Mouse (Mus musculus): ENCODE results near the gene Dse. TPM values are rescaled to one million over a fixed set of nuclear protein-coding genes. Genes with fewer than 3 reads are reported as not detected.

The Dse gene
- polyA plus RNA-seq, 1 experiment: 16.2 TPM

- 27% methylated on average over 1 of the region's 1 CpGs for WGBS
- H3K4me3 ChIP-seq (replicated peaks; ENCODE audit: extremely low read depth, low read depth, low read length): no peak overlapping the region
These were observed 22.6 kb downstream of the Dse start for GRCm38 (mm10) chr10:34184956-34185355.

GRCm38 (mm10) chr10:34183731-34184130 is 23.8 kb downstream of the Dse start:
- peak; percentile 17 for DNase-seq
- Histone ChIP-seq H3K4me3 (replicated peaks; ENCODE audit: extremely low read depth, low read depth, low read length) (no peak overlapping the region), H3K4me1 (ENCODE audit: control insufficient read depth, insufficient read depth, low read length) (peaks cover 5% of the 10 kb centered on the region)
- TF ChIP-seq POLR2A (IDR thresholded peaks at IDR 0.05; ENCODE audit: borderline replicate concordance, extremely low read depth, low read depth, low read length) (no peak), CTCF (IDR thresholded peaks at IDR 0.05; ENCODE audit: insufficient read depth, low read length) (no peak)
- 63% methylated on average over 7 of the region's 7 CpGs for WGBS

More at GRCm38 (mm10) chr10:34184956-34185355, 22.6 kb downstream of the Dse start:
- TF ChIP-seq POLR2A (IDR thresholded peaks at IDR 0.05; ENCODE audit: borderline replicate concordance, extremely low read depth, low read depth, low read length) (no peak), CTCF (IDR thresholded peaks at IDR 0.05; ENCODE audit: insufficient read depth, low read length) (no peak)
- DNase-seq: no peak
- H3K4me1 ChIP-seq (ENCODE audit: control insufficient read depth, insufficient read depth, low read length): peaks cover 5% of the 10 kb centered on the region

GRCm38 (mm10) chr10:34175870-34176606 is 31.5 kb downstream of the Dse start:
- DNase-seq: no peak
- 48% methylated on average over 8 of the region's 8 CpGs for WGBS
- TF ChIP-seq POLR2A (IDR thresholded peaks at IDR 0.05; ENCODE audit: borderline replicate concordance, extremely low read depth, low read depth, low read length) (no peak), CTCF (IDR thresholded peaks at IDR 0.05; ENCODE audit: insufficient read depth, low read length) (no peak)
- Histone ChIP-seq H3K4me3 (replicated peaks; ENCODE audit: extremely low read depth, low read depth, low read length) (no peak overlapping the region), H3K4me1 (ENCODE audit: control insufficient read depth, insufficient read depth, low read length) (peaks cover 3% of the 10 kb centered on the region; the same call in 1 of the 2 replicates)

- peaks cover 3% of the 10 kb centered on the region; the same call in 1 of the 2 replicates for H3K4me1 ChIP-seq (ENCODE audit: control insufficient read depth, insufficient read depth, low read length)
- no peak for TF ChIP-seq POLR2A (IDR thresholded peaks at IDR 0.05; ENCODE audit: borderline replicate concordance, extremely low read depth, low read depth, low read length)
- no peak for TF ChIP-seq CTCF (IDR thresholded peaks at IDR 0.05; ENCODE audit: insufficient read depth, low read length)
- no peak for DNase-seq
- H3K4me3 ChIP-seq (replicated peaks; ENCODE audit: extremely low read depth, low read depth, low read length): no peak overlapping the region
- WGBS: 66% methylated on average over 4 of the region's 4 CpGs
These were observed 34.7 kb downstream of the Dse start for GRCm38 (mm10) chr10:34172663-34173282.

GRCm38 (mm10) chr10:34171660-34172059 is 35.9 kb downstream of the Dse start:
- no peak overlapping the region for H3K4me3 ChIP-seq (replicated peaks; ENCODE audit: extremely low read depth, low read depth, low read length)
- WGBS: 74% methylated on average over 4 of the region's 4 CpGs
- TF ChIP-seq CTCF (IDR thresholded peaks at IDR 0.05; ENCODE audit: insufficient read depth, low read length): no peak
- TF ChIP-seq POLR2A (IDR thresholded peaks at IDR 0.05; ENCODE audit: borderline replicate concordance, extremely low read depth, low read depth, low read length): no peak
- peaks cover 3% of the 10 kb centered on the region; the same call in 1 of the 2 replicates for H3K4me1 ChIP-seq (ENCODE audit: control insufficient read depth, insufficient read depth, low read length)
- DNase-seq: no peak

- 85% methylated on average over 3 of the region's 3 CpGs for WGBS
- TF ChIP-seq CTCF (IDR thresholded peaks at IDR 0.05; ENCODE audit: insufficient read depth, low read length) (no peak), POLR2A (IDR thresholded peaks at IDR 0.05; ENCODE audit: borderline replicate concordance, extremely low read depth, low read depth, low read length) (no peak)
- Histone ChIP-seq H3K4me1 (ENCODE audit: control insufficient read depth, insufficient read depth, low read length) (peaks cover 3% of the 10 kb centered on the region; the same call in 1 of the 2 replicates), H3K4me3 (replicated peaks; ENCODE audit: extremely low read depth, low read depth, low read length) (no peak overlapping the region)
- DNase-seq: no peak
These were observed 36.3 kb downstream of the Dse start for GRCm38 (mm10) chr10:34171191-34171590.

- WGBS: 60% methylated on average over 2 of the region's 2 CpGs
- H3K4me3 ChIP-seq (replicated peaks; ENCODE audit: extremely low read depth, low read depth, low read length): no peak overlapping the region
- DNase-seq: no peak
- no peaks in the 10 kb centered on the region; the same call in 1 of the 2 replicates for H3K4me1 ChIP-seq (ENCODE audit: control insufficient read depth, insufficient read depth, low read length)
- TF ChIP-seq CTCF (IDR thresholded peaks at IDR 0.05; ENCODE audit: insufficient read depth, low read length): no peak
- TF ChIP-seq POLR2A (IDR thresholded peaks at IDR 0.05; ENCODE audit: borderline replicate concordance, extremely low read depth, low read depth, low read length): no peak
These were observed 40.5 kb downstream of the Dse start for GRCm38 (mm10) chr10:34166971-34167370.

- DNase-seq: no peak
- Histone ChIP-seq H3K4me1 (ENCODE audit: control insufficient read depth, insufficient read depth, low read length) (no peaks in the 10 kb centered on the region; the same call in 1 of the 2 replicates), H3K4me3 (replicated peaks; ENCODE audit: extremely low read depth, low read depth, low read length) (no peak overlapping the region)
- TF ChIP-seq CTCF (IDR thresholded peaks at IDR 0.05; ENCODE audit: insufficient read depth, low read length) (no peak), POLR2A (IDR thresholded peaks at IDR 0.05; ENCODE audit: borderline replicate concordance, extremely low read depth, low read depth, low read length) (no peak)
- 79% methylated on average over 12 of the region's 12 CpGs for WGBS
These were observed 51.5 kb downstream of the Dse start for GRCm38 (mm10) chr10:34155796-34156554.

GRCm38 (mm10) chr10:34151827-34152226 is 55.7 kb downstream of the Dse start:
- DNase-seq: no peak
- TF ChIP-seq POLR2A (IDR thresholded peaks at IDR 0.05; ENCODE audit: borderline replicate concordance, extremely low read depth, low read depth, low read length): no peak
- no peak for TF ChIP-seq CTCF (IDR thresholded peaks at IDR 0.05; ENCODE audit: insufficient read depth, low read length)
- WGBS: 72% methylated on average over 3 of the region's 3 CpGs
- no peak overlapping the region for H3K4me3 ChIP-seq (replicated peaks; ENCODE audit: extremely low read depth, low read depth, low read length)
- H3K4me1 ChIP-seq (ENCODE audit: control insufficient read depth, insufficient read depth, low read length): no peaks in the 10 kb centered on the region; the same call in 1 of the 2 replicates

Data from lung, adult 2 months (tissue).